Mouse (Mus musculus) hindbrain, embryonic 11.5 days (tissue): ENCODE measurements at regions not wholly inside any gene's neighbourhood (a gene's known extent, or its start where the extent isn't known, plus 50 kb on each side); places are given as distances from the start of the nearest gene placed in this dataset.
A peak's percentile ranks its signal among the peaks of the same experiment; 100 is the strongest.

ENCODE experiments used
- ATAC-seq: fragments of 200-750 bp; cut with Nextera tagmentation; 2 replicates; pipeline ENCODE4 v1.8.0; 2017; ENCODE audit warnings: mild to moderate bottlenecking, moderate TSS enrichment, moderate library complexity; ENCODE audit not compliant: low FRiP score
- DNase-seq: peaks from one replicate; pipeline ENCODE4 v3.0.0-alpha.2; 2015; ENCODE audit warnings: low spot score
- H3K27ac ChIP-seq: fragments of 300-500 bp; sonication (generic); 2 replicates; pipeline ENCODE4 v1.5.1; 2014; ENCODE audit warnings: mild to moderate bottlenecking, low read depth, low read length
- H3K27me3 ChIP-seq: fragments of 300-500 bp; sonication (generic); 2 replicates; pipeline ENCODE4 v1.6.1; 2014; ENCODE audit warnings: mild to moderate bottlenecking, low read length, moderate library complexity, mixed read lengths; ENCODE audit not compliant: control insufficient read depth, insufficient read depth
- H3K36me3 ChIP-seq: fragments of 300-500 bp; sonication (generic); 2 replicates; pipeline ENCODE4 v1.6.1; 2014; ENCODE audit warnings: mild to moderate bottlenecking, low read length, moderate library complexity, mixed read lengths; ENCODE audit not compliant: control insufficient read depth, insufficient read depth
- H3K4me1 ChIP-seq: fragments of 300-500 bp; sonication (generic); replicated peaks from 2 replicates; pipeline ENCODE4 v1.6.1; 2014; ENCODE audit warnings: low read length, mixed read lengths; ENCODE audit not compliant: control insufficient read depth, insufficient read depth
- H3K4me2 ChIP-seq: fragments of 300-500 bp; sonication (generic); replicated peaks from 2 replicates; pipeline ENCODE4 v1.6.1; 2014; ENCODE audit warnings: mild to moderate bottlenecking, low read depth, low read length
- H3K4me3 ChIP-seq: fragments of 300-500 bp; sonication (generic); 2 replicates; pipeline ENCODE4 v1.5.1; 2014; ENCODE audit warnings: low read depth, low read length
- H3K9ac ChIP-seq: fragments of 300-500 bp; sonication (generic); 2 replicates; pipeline ENCODE4 v1.6.1; 2014; ENCODE audit warnings: low read depth, low read length
- H3K9me3 ChIP-seq: fragments of 300-500 bp; sonication (generic); 2 replicates; pipeline ENCODE4 v1.6.1; 2016; ENCODE audit warnings: low read length; ENCODE audit not compliant: control insufficient read depth
- WGBS: fragments of 180-500 bp; shearing (Covaris S2); extraction: QIAGEN DNeasy Blood & Tissue Kit; methylation state at CpG from one replicate; pipeline ENCODE4 v1.1.7; 2014; 5-methylcytosine and 5-hydroxymethylcytosine counted together

DNA sequence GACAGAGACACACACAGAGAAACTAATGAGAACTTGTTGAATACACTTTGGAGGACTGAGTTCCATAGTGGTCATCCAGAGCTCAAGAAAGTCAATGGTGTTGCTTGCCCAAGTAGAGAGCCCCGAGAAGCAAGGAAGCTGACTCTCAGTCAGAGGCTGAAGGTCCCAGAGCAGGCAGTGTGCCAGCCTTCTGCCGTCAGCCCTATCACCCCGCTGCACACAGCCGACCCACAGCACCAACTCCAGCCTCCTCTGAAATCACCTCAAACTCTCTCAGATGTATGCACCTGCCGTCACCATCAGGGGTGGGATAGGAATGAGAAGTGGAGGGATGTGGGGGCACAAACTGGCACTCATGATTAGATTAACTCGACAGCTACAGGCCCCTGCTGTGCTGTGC, 257.9 kb upstream of the Far2 start:
- no peak overlapping the region for H3K4me2 ChIP-seq
- no peaks in the 10 kb centered on the region for H3K27me3 ChIP-seq
- no peaks in the 10 kb centered on the region for H3K9me3 ChIP-seq
- H3K4me1 ChIP-seq = no peaks in the 10 kb centered on the region
- 75% methylated on average over 6 of the region's 6 CpGs for WGBS
- H3K27ac ChIP-seq = no peak overlapping the region
- H3K4me3 ChIP-seq = no peak overlapping the region
- no peak for DNase-seq
- H3K36me3 ChIP-seq = no peaks in the 10 kb centered on the region
- no peak overlapping the region for H3K9ac ChIP-seq
- ATAC-seq = no peak

DNA sequence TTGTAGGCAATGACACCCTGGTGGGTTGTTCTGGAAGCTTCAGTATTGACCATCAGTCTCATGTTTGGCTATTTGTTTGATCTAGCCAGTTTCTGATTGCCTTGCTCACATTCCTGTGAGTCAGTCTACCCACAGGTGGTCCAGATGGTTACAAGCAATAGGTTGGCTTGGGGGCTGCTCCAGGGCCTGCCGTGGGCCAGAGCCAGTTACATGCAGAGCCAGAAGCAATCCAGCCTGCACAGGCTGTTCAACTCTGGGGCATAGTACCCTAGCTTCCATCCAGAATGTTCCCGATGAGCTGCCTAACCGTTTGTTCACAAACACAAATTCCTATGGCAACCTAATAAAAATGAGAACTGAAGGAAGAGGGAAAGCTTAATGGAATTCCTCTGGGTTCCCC, 253.2 kb upstream of the Far2 start:
- ATAC-seq (no peak), DNase-seq (no peak)
- Histone ChIP-seq H3K36me3 (no peaks in the 10 kb centered on the region), H3K27ac (no peak overlapping the region), H3K27me3 (no peaks in the 10 kb centered on the region), H3K9ac (no peak overlapping the region), H3K4me2 (no peak overlapping the region), H3K4me3 (no peak overlapping the region), H3K4me1 (no peaks in the 10 kb centered on the region), H3K9me3 (no peaks in the 10 kb centered on the region)
- WGBS = 66% methylated on average over 3 of the region's 3 CpGs

- Histone ChIP-seq H3K9me3 (no peaks in the 10 kb centered on the region), H3K4me2 (no peak overlapping the region), H3K9ac (no peak overlapping the region), H3K27me3 (no peaks in the 10 kb centered on the region), H3K27ac (no peak overlapping the region), H3K4me3 (no peak overlapping the region), H3K36me3 (no peaks in the 10 kb centered on the region), H3K4me1 (no peaks in the 10 kb centered on the region)
- ATAC-seq (no peak), DNase-seq (no peak)
- WGBS = 85% methylated on average over 4 of the region's 4 CpGs
Measured at GRCm38 (mm10) chr6:147794351-147794750, 252.7 kb upstream of the Far2 start.

DNA sequence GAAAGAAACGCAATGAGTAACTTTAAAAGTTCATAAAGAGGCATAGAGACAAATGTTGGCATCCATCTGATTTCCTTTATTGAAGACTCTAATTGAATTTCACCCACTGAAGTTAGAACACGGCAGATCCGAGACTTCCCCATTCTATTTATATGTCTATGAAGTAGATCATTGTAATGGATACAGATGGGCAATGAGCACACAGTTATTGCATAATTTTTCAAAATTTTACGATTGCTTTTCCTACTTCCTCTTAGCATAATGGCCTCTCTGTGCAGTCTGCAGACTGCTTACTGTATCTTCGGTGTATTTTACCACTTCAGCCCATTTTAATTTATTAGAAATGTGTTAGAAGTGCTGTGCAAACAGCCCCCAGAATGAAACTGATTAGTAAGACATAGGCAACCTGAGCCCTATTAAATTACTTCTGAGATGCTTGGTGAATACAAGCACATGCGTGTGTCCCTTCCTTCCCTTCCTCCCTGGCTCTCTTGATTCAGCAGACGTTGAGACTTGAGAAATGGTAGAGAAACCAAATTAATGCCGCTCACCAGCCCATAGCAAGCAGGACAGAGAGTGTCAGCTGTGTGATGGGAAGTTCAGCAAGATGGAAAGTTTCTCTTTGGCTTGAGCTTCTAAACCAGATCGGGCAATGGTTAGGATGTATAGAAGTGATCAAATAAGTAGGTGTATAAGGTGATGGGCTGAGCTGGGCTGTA, 247.9 kb upstream of the Far2 start:
- no peak for ATAC-seq
- Histone ChIP-seq H3K9ac (no peak overlapping the region), H3K27me3 (no peaks in the 10 kb centered on the region), H3K4me3 (no peak overlapping the region), H3K4me2 (no peak overlapping the region), H3K9me3 (no peaks in the 10 kb centered on the region), H3K36me3 (no peaks in the 10 kb centered on the region), H3K27ac (no peak overlapping the region), H3K4me1 (no peaks in the 10 kb centered on the region)
- DNase-seq = no peak
- WGBS = 88% methylated on average over 9 of the region's 9 CpGs

- no peaks in the 10 kb centered on the region for H3K4me1 ChIP-seq
- no peak overlapping the region for H3K4me2 ChIP-seq
- no peaks in the 10 kb centered on the region for H3K9me3 ChIP-seq
- WGBS = 92% methylated on average over 6 of the region's 6 CpGs
- ATAC-seq = no peak
- H3K27me3 ChIP-seq = no peaks in the 10 kb centered on the region
- no peaks in the 10 kb centered on the region for H3K36me3 ChIP-seq
- no peak overlapping the region for H3K4me3 ChIP-seq
- H3K27ac ChIP-seq = no peak overlapping the region
- DNase-seq = no peak
- no peak overlapping the region for H3K9ac ChIP-seq
Measured at GRCm38 (mm10) chr6:147799861-147800260, 247.2 kb upstream of the Far2 start.

- ATAC-seq (no peak), DNase-seq (no peak)
- H3K27ac ChIP-seq = no peak overlapping the region
- H3K4me3 ChIP-seq = no peak overlapping the region
- H3K9me3 ChIP-seq = no peaks in the 10 kb centered on the region
- H3K4me2 ChIP-seq = no peak overlapping the region
- H3K36me3 ChIP-seq = no peaks in the 10 kb centered on the region
- H3K9ac ChIP-seq = no peak overlapping the region
- 93% methylated on average over 5 of the region's 5 CpGs for WGBS
- no peaks in the 10 kb centered on the region for H3K27me3 ChIP-seq
- H3K4me1 ChIP-seq = no peaks in the 10 kb centered on the region
Measured at GRCm38 (mm10) chr6:147800846-147801245, 246.2 kb upstream of the Far2 start.

GRCm38 (mm10) chr6:147803893-147804292, 243.2 kb upstream of the Far2 start:
- no peak for ATAC-seq
- WGBS = 86% methylated on average over 2 of the region's 2 CpGs

DNA sequence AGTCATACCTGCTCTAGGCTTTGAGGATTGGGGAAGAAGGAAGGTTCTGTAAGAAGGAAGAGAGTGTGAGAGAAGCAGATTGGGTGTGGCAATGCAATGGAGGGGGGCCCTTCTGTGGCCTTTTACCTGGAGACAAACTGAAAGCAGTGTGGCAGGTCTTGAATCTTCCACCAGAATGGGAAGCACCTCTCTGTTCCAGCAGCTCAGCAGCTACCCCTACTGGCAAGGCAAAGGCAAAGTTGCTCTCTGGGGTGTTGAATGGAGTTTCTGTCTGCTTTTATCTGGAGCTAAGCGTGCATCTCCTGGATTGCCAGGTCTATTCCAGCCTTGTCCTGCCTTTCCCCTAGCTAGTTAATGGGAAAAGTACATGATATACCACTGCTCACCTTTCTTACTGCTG, 236.3 kb upstream of the Far2 start:
- DNase-seq (peak; percentile 51), ATAC-seq (no peak)
- WGBS = 21% methylated on average over 1 of the region's 1 CpGs
- Histone ChIP-seq H3K9ac (no peak overlapping the region), H3K27me3 (no peaks in the 10 kb centered on the region), H3K4me3 (no peak overlapping the region), H3K9me3 (no peaks in the 10 kb centered on the region), H3K4me1 (no peaks in the 10 kb centered on the region), H3K36me3 (no peaks in the 10 kb centered on the region), H3K27ac (no peak overlapping the region), H3K4me2 (no peak overlapping the region)

More at GRCm38 (mm10) chr6:147803893-147804292, 243.2 kb upstream of the Far2 start:
- Histone ChIP-seq H3K27ac (no peak overlapping the region), H3K36me3 (no peaks in the 10 kb centered on the region), H3K4me1 (no peaks in the 10 kb centered on the region), H3K4me3 (no peak overlapping the region), H3K9me3 (no peaks in the 10 kb centered on the region), H3K4me2 (no peak overlapping the region), H3K9ac (no peak overlapping the region), H3K27me3 (no peaks in the 10 kb centered on the region)
- DNase-seq = no peak

GRCm38 (mm10) chr6:147816861-147817260, 230.2 kb upstream of the Far2 start:
- ATAC-seq = no peak

More at GRCm38 (mm10) chr6:147816861-147817260, 230.2 kb upstream of the Far2 start:
- no peaks in the 10 kb centered on the region for H3K27me3 ChIP-seq
- 82% methylated on average over 7 of the region's 7 CpGs for WGBS
- no peak overlapping the region for H3K9ac ChIP-seq
- H3K4me3 ChIP-seq = no peak overlapping the region
- H3K27ac ChIP-seq = no peak overlapping the region
- DNase-seq = no peak
- no peak overlapping the region for H3K4me2 ChIP-seq
- no peaks in the 10 kb centered on the region for H3K36me3 ChIP-seq
- H3K9me3 ChIP-seq = no peaks in the 10 kb centered on the region
- no peaks in the 10 kb centered on the region for H3K4me1 ChIP-seq
